Mouse (Mus musculus): ENCODE results near the gene Arpin. TPM values are rescaled to one million over a fixed set of nuclear protein-coding genes. Genes with fewer than 3 reads are reported as not detected.
A peak's percentile ranks its signal among the peaks of the same experiment; 100 is the strongest.

The Arpin gene
- polyA plus RNA-seq, 1 experiment from 2014 or later: 38.1 TPM

GRCm38 (mm10) chr7:79950236-79950635, 15.1 kb upstream of the Arpin start:
- no peak for ATAC-seq (ENCODE audit: insufficient read depth, low FRiP score)
- H3K27ac ChIP-seq (ENCODE audit: low read length): no peak overlapping the region
- 60% methylated on average over 6 of the region's 6 CpGs for WGBS

GRCm38 (mm10) chr7:79935511-79936205, 499 bp upstream of the Arpin start:
- Histone ChIP-seq H3K4me3 (replicated peaks; ENCODE audit: low read length) (peak overlapping the region; percentile 70), H3K9ac (ENCODE audit: low read length) (peak overlapping the region; percentile 90), H3K36me3 (ENCODE audit: control insufficient read depth, insufficient read depth, low read length) (no peaks in the 10 kb centered on the region), H3K27me3 (ENCODE audit: control insufficient read depth, insufficient read depth, low read length) (no peaks in the 10 kb centered on the region), H3K4me2 (ENCODE audit: low read depth, low read length) (peak overlapping the region; percentile 63), H3K9me3 (replicated peaks; ENCODE audit: control insufficient read depth, low read length) (no peaks in the 10 kb centered on the region), H3K27ac (ENCODE audit: low read length) (peak overlapping the region; percentile 91), H3K4me1 (ENCODE audit: control insufficient read depth, insufficient read depth, low read length) (peaks cover 4% of the 10 kb centered on the region; the same call in 1 of the 2 replicates)
- ATAC-seq (ENCODE audit: insufficient read depth, low FRiP score): peak; percentile 81; the same call in 1 of the 2 replicates
- 13% methylated on average over 19 of the region's 19 CpGs for WGBS

More at GRCm38 (mm10) chr7:79950236-79950635, 15.1 kb upstream of the Arpin start:
- Histone ChIP-seq H3K4me1 (ENCODE audit: control insufficient read depth, insufficient read depth, low read length) (no peaks in the 10 kb centered on the region), H3K4me2 (ENCODE audit: low read depth, low read length) (no peak overlapping the region), H3K36me3 (ENCODE audit: control insufficient read depth, insufficient read depth, low read length) (no peaks in the 10 kb centered on the region), H3K9ac (ENCODE audit: low read length) (no peak overlapping the region), H3K4me3 (replicated peaks; ENCODE audit: low read length) (no peak overlapping the region), H3K27me3 (ENCODE audit: control insufficient read depth, insufficient read depth, low read length) (no peaks in the 10 kb centered on the region), H3K9me3 (replicated peaks; ENCODE audit: control insufficient read depth, low read length) (no peaks in the 10 kb centered on the region)

- ATAC-seq (ENCODE audit: insufficient read depth, low FRiP score): no peak
- Histone ChIP-seq H3K27ac (ENCODE audit: low read length) (peak overlapping the region; percentile 91), H3K27me3 (ENCODE audit: control insufficient read depth, insufficient read depth, low read length) (no peaks in the 10 kb centered on the region), H3K4me3 (replicated peaks; ENCODE audit: low read length) (peak overlapping the region; percentile 70), H3K36me3 (ENCODE audit: control insufficient read depth, insufficient read depth, low read length) (no peaks in the 10 kb centered on the region), H3K4me2 (ENCODE audit: low read depth, low read length) (peak overlapping the region; percentile 63), H3K9ac (ENCODE audit: low read length) (peak overlapping the region; percentile 90), H3K9me3 (replicated peaks; ENCODE audit: control insufficient read depth, low read length) (no peaks in the 10 kb centered on the region), H3K4me1 (ENCODE audit: control insufficient read depth, insufficient read depth, low read length) (peaks cover 4% of the 10 kb centered on the region; the same call in 1 of the 2 replicates)
- 33% methylated on average over 5 of the region's 5 CpGs for WGBS
Measured at GRCm38 (mm10) chr7:79934461-79934860, 698 bp downstream of the Arpin start.

- 82% methylated on average over 2 of the region's 2 CpGs for WGBS
- H3K27me3 ChIP-seq (ENCODE audit: control insufficient read depth, insufficient read depth, low read length): no peaks in the 10 kb centered on the region
- no peaks in the 10 kb centered on the region for H3K4me1 ChIP-seq (ENCODE audit: control insufficient read depth, insufficient read depth, low read length)
- H3K9me3 ChIP-seq (replicated peaks; ENCODE audit: control insufficient read depth, low read length): no peaks in the 10 kb centered on the region
- H3K4me3 ChIP-seq (replicated peaks; ENCODE audit: low read length): no peak overlapping the region
- H3K36me3 ChIP-seq (ENCODE audit: control insufficient read depth, insufficient read depth, low read length): peaks cover 7% of the 10 kb centered on the region; the same call in 1 of the 2 replicates
- H3K4me2 ChIP-seq (ENCODE audit: low read depth, low read length): no peak overlapping the region
- H3K9ac ChIP-seq (ENCODE audit: low read length): no peak overlapping the region
- no peak for ATAC-seq (ENCODE audit: insufficient read depth, low FRiP score)
- H3K27ac ChIP-seq (ENCODE audit: low read length): no peak overlapping the region
Measured at GRCm38 (mm10) chr7:79928516-79929052, 6.6 kb downstream of the Arpin start.

- Histone ChIP-seq H3K27ac (ENCODE audit: low read length) (peak within 1 kb of the TSS; percentile 71), H3K9ac (ENCODE audit: low read length) (peak within 1 kb of the TSS; percentile 96), H3K27me3 (ENCODE audit: control insufficient read depth, insufficient read depth, low read length) (no peaks in the 10 kb centered on the region), H3K4me3 (replicated peaks; ENCODE audit: low read length) (peak within 1 kb of the TSS; percentile 91), H3K4me2 (ENCODE audit: low read depth, low read length) (peak within 1 kb of the TSS; percentile 57), H3K36me3 (ENCODE audit: control insufficient read depth, insufficient read depth, low read length) (no peaks in the 10 kb centered on the region; the same call in 1 of the 2 replicates), H3K4me1 (ENCODE audit: control insufficient read depth, insufficient read depth, low read length) (peaks cover 6% of the 10 kb centered on the region), H3K9me3 (replicated peaks; ENCODE audit: control insufficient read depth, low read length) (no peaks in the 10 kb centered on the region)
- ATAC-seq (ENCODE audit: insufficient read depth, low FRiP score): peak; percentile 94
- WGBS: under 1% methylated on average over 34 of the region's 34 CpGs
Measured at GRCm38 (mm10) chr7:79920344-79920983, 14.7 kb downstream of the Arpin start, which contains the start of gene Ap3s2. Gene Ap3s2, minus strand, starts transcription at chr7:79920649.

GRCm38 (mm10) chr7:79914556-79914955, 20.6 kb downstream of the Arpin start:
- peaks cover 1% of the 10 kb centered on the region; the same call in 1 of the 2 replicates for H3K4me1 ChIP-seq (ENCODE audit: control insufficient read depth, insufficient read depth, low read length)
- H3K4me3 ChIP-seq (replicated peaks; ENCODE audit: low read length): no peak overlapping the region
- H3K4me2 ChIP-seq (ENCODE audit: low read depth, low read length): no peak overlapping the region
- 62% methylated on average over 3 of the region's 3 CpGs for WGBS
- H3K36me3 ChIP-seq (ENCODE audit: control insufficient read depth, insufficient read depth, low read length): no peaks in the 10 kb centered on the region
- no peak for ATAC-seq (ENCODE audit: insufficient read depth, low FRiP score)
- H3K27me3 ChIP-seq (ENCODE audit: control insufficient read depth, insufficient read depth, low read length): no peaks in the 10 kb centered on the region
- no peak overlapping the region for H3K27ac ChIP-seq (ENCODE audit: low read length)
- H3K9ac ChIP-seq (ENCODE audit: low read length): no peak overlapping the region
- H3K9me3 ChIP-seq (replicated peaks; ENCODE audit: control insufficient read depth, low read length): no peaks in the 10 kb centered on the region

DNA sequence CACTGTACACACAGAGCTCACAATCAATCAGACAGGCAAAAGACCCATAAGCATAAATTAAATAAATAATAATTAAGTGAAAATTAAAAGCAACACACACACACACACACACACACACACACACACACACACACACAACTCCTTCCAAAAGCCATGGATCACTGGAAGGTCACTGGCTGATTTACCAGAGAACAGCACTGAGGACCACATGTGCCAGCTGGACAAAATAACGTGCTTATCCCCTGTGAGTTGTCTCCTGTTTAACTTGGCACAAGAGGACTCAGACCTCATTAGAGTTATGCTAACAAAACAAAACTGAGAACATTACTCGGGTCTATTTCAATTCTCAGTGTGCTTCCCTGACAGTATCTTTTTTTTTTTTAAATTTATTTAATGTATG, 27.8 kb downstream of the Arpin start:
- Histone ChIP-seq H3K9ac (ENCODE audit: low read length) (no peak overlapping the region), H3K4me1 (ENCODE audit: control insufficient read depth, insufficient read depth, low read length) (peaks cover 2% of the 10 kb centered on the region; the same call in 1 of the 2 replicates), H3K4me3 (replicated peaks; ENCODE audit: low read length) (no peak overlapping the region), H3K27me3 (ENCODE audit: control insufficient read depth, insufficient read depth, low read length) (no peaks in the 10 kb centered on the region), H3K9me3 (replicated peaks; ENCODE audit: control insufficient read depth, low read length) (no peaks in the 10 kb centered on the region), H3K27ac (ENCODE audit: low read length) (no peak overlapping the region), H3K36me3 (ENCODE audit: control insufficient read depth, insufficient read depth, low read length) (0 out of 2 replicates have a peak, but pooled peaks cover 6% of the 10 kb centered on the region), H3K4me2 (ENCODE audit: low read depth, low read length) (no peak overlapping the region)
- no peak for ATAC-seq (ENCODE audit: insufficient read depth, low FRiP score)
- 64% methylated on average over 2 of the region's 2 CpGs for WGBS

GRCm38 (mm10) chr7:79906914-79907313, 28.2 kb downstream of the Arpin start:
- ATAC-seq (ENCODE audit: insufficient read depth, low FRiP score): no peak
- no peak overlapping the region for H3K9ac ChIP-seq (ENCODE audit: low read length)
- H3K27me3 ChIP-seq (ENCODE audit: control insufficient read depth, insufficient read depth, low read length): no peaks in the 10 kb centered on the region
- WGBS: 92% methylated on average over 3 of the region's 3 CpGs
- H3K9me3 ChIP-seq (replicated peaks; ENCODE audit: control insufficient read depth, low read length): no peaks in the 10 kb centered on the region
- H3K4me3 ChIP-seq (replicated peaks; ENCODE audit: low read length): no peak overlapping the region
- H3K4me2 ChIP-seq (ENCODE audit: low read depth, low read length): no peak overlapping the region
- H3K27ac ChIP-seq (ENCODE audit: low read length): no peak overlapping the region
- peaks cover 2% of the 10 kb centered on the region; the same call in 1 of the 2 replicates for H3K4me1 ChIP-seq (ENCODE audit: control insufficient read depth, insufficient read depth, low read length)
- H3K36me3 ChIP-seq (ENCODE audit: control insufficient read depth, insufficient read depth, low read length): 0 out of 2 replicates have a peak, but pooled peaks cover 6% of the 10 kb centered on the region

- no peak for ATAC-seq (ENCODE audit: insufficient read depth, low FRiP score)
- no peak overlapping the region for H3K4me3 ChIP-seq (replicated peaks; ENCODE audit: low read length)
- no peaks in the 10 kb centered on the region for H3K27me3 ChIP-seq (ENCODE audit: control insufficient read depth, insufficient read depth, low read length)
- no peak overlapping the region for H3K27ac ChIP-seq (ENCODE audit: low read length)
- H3K4me1 ChIP-seq (ENCODE audit: control insufficient read depth, insufficient read depth, low read length): peaks cover 2% of the 10 kb centered on the region; the same call in 1 of the 2 replicates
- 0 out of 2 replicates have a peak, but pooled peaks cover 6% of the 10 kb centered on the region for H3K36me3 ChIP-seq (ENCODE audit: control insufficient read depth, insufficient read depth, low read length)
- WGBS: 90% methylated on average over 4 of the region's 4 CpGs
- H3K4me2 ChIP-seq (ENCODE audit: low read depth, low read length): no peak overlapping the region
- no peaks in the 10 kb centered on the region for H3K9me3 ChIP-seq (replicated peaks; ENCODE audit: control insufficient read depth, low read length)
- no peak overlapping the region for H3K9ac ChIP-seq (ENCODE audit: low read length)
Measured at GRCm38 (mm10) chr7:79905193-79905592, 30.0 kb downstream of the Arpin start.

All from stomach, embryonic 16.5 days (tissue).